Mouse (Mus musculus) limb, embryonic 14.5 days (tissue): Measurements from ENCODE around the gene Adrm1. TPM values are rescaled to one million over a fixed set of nuclear protein-coding genes. Genes with fewer than 3 reads are reported as not detected.

ENCODE experiments used
- ATAC-seq: fragments of 200-750 bp; cut with Nextera tagmentation; 2 replicates; pipeline ENCODE4 v1.8.0; 2017; ENCODE audit warnings: low read depth, moderate number of reproducible peaks, moderate TSS enrichment; ENCODE audit not compliant: low FRiP score
- DNase-seq: peaks from one replicate; pipeline ENCODE4 v3.0.0-alpha.2; 2015; ENCODE audit warnings: low spot score
- H3K27ac ChIP-seq: fragments of 300-500 bp; sonication (generic); replicated peaks from 2 replicates; pipeline ENCODE4 v1.5.1; 2014; ENCODE audit warnings: low read depth, mild to moderate bottlenecking, low read length, moderate library complexity, mixed read lengths
- H3K27me3 ChIP-seq: fragments of 300-500 bp; sonication (generic); 2 replicates; pipeline ENCODE4 v1.6.1; 2014; ENCODE audit warnings: low read length, mixed read lengths; ENCODE audit not compliant: control insufficient read depth, insufficient read depth
- H3K36me3 ChIP-seq: fragments of 300-500 bp; sonication (generic); 2 replicates; pipeline ENCODE4 v1.6.1; 2014; ENCODE audit warnings: mild to moderate bottlenecking, low read length, moderate library complexity, mixed read lengths; ENCODE audit not compliant: control insufficient read depth, insufficient read depth
- H3K4me1 ChIP-seq: fragments of 300-500 bp; sonication (generic); 2 replicates; pipeline ENCODE4 v1.6.1; 2014; ENCODE audit warnings: antibody characterized with exemption, low read length, mixed read lengths; ENCODE audit not compliant: control insufficient read depth, insufficient read depth
- H3K4me2 ChIP-seq: fragments of 300-500 bp; sonication (generic); replicated peaks from 2 replicates; pipeline ENCODE4 v1.6.1; 2014; ENCODE audit warnings: low read depth, mild to moderate bottlenecking, low read length, moderate library complexity; ENCODE audit not compliant: severe bottlenecking
- H3K4me3 ChIP-seq: fragments of 300-500 bp; sonication (generic); replicated peaks from 2 replicates; pipeline ENCODE4 v1.5.1; 2014; ENCODE audit warnings: low read length
- H3K9ac ChIP-seq: fragments of 300-500 bp; sonication (generic); 2 replicates; pipeline ENCODE4 v1.6.1; 2014; ENCODE audit warnings: mild to moderate bottlenecking, low read depth, low read length, moderate library complexity; ENCODE audit not compliant: severe bottlenecking
- H3K9me3 ChIP-seq: fragments of 300-500 bp; sonication (generic); 2 replicates; pipeline ENCODE4 v1.6.1; 2016; ENCODE audit warnings: low read length; ENCODE audit not compliant: control insufficient read depth
- POLR2A ChIP-seq: fragments of 200-500 bp; IDR thresholded peaks from 2 replicates; pipeline ENCODE4 v1.8.0; 2012; ENCODE audit warnings: inconsistent platforms, mild to moderate bottlenecking, moderate library complexity, borderline replicate concordance; ENCODE audit not compliant: insufficient read depth, insufficient read length; ENCODE audit errors: extremely low read depth
- WGBS: fragments of 180-500 bp; shearing (Covaris S2); extraction: QIAGEN DNeasy Blood & Tissue Kit; methylation state at CpG from one replicate; pipeline ENCODE4 v1.1.7; 2014; 5-methylcytosine and 5-hydroxymethylcytosine counted together
- polyA plus RNA-seq, 2 experiments: library from polyadenylated mRNA; depleted of rRNA in 1 of 2; stranded (reverse) in 1 of 2; unstranded in 1 of 2; fragments of >200 nt; fragmentation: Nextera tagmentation in 1 of 2; extraction: Ambion mirVana in 1 of 2; gene quantifications; 2 replicates each; pipeline versions ENCODE4 v1.2.1 to v1.2.3; 2012 to 2014

Gene Adrm1
- polyA plus RNA-seq, 2 experiments: 115 to 135 TPM

DNA sequence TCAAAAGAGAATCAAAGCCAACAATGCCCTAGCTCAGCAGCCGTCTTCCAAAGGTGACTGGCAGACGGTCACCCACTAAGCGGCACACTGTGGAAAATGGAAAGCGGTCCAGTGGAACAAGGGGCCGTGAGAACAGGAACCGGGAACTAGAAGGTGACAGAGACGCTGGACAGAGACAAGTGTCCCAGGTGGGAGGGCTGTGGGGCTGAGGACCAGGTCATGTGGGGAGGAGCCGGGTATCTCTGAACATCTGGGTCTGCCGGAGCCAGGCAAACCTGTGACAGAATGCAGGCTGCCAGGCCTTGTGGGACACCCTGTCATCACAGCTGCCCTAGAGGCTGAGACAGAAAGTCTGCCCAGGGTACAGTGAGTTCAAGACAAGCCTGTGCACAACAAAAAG is 33.2 kb downstream of the Adrm1 start:
- H3K4me2 ChIP-seq: no peak overlapping the region
- DNase-seq: no peak
- H3K9me3 ChIP-seq: no peaks in the 10 kb centered on the region
- no peak for ATAC-seq
- no peaks in the 10 kb centered on the region for H3K27me3 ChIP-seq
- no peak overlapping the region for H3K27ac ChIP-seq
- no peaks in the 10 kb centered on the region for H3K4me1 ChIP-seq
- WGBS: 73% methylated on average over 9 of the region's 9 CpGs
- TF ChIP-seq POLR2A: no peak
- H3K36me3 ChIP-seq: no peaks in the 10 kb centered on the region
- H3K9ac ChIP-seq: no peak overlapping the region
- no peak overlapping the region for H3K4me3 ChIP-seq

DNA sequence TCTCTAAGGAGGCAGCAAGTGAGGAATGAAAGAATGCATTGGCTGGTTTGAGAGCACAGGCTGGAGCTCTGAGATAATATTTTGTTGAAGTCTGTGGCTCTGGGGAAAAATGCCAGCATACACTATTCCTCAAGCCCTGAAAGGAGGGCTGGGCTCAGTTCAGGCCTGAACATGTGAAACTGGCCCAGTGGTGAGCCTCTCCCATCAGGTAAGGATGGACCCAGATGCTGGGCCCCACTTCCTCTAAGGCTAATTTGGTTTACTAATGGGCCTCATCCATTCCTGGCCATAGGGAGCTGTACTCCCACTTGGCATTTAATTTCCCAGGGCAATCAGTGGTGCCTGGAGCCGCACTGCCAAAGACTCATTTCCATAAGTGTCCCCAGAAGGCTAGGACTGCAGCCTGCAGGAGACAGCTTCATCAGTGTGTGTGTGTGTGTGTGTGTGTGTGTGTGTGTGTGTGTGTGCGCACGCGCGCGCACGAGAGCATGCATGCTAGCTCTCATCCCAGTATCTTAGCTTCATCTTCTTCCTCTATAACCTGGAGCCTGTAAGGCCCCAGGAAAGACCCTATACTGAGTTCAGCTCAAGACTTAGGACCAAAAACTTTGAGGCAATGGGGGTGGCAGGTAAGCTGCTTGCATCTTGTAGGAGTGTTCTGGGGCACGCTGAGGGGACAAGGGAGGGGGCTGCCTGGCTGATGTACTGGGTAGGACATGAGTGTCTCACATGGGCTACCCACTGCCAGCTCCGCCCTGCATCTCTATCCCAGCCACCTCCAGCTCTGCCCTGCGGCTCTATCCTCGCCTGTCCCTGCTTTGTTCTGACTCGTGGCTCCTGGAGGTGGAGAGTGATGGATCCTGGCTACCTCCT is 34.0 kb downstream of the Adrm1 start:
- Histone ChIP-seq H3K4me1 (no peaks in the 10 kb centered on the region), H3K36me3 (no peaks in the 10 kb centered on the region), H3K27me3 (no peaks in the 10 kb centered on the region), H3K9me3 (no peaks in the 10 kb centered on the region), H3K4me3 (no peak overlapping the region), H3K27ac (no peak overlapping the region), H3K9ac (no peak overlapping the region), H3K4me2 (no peak overlapping the region)
- TF ChIP-seq POLR2A: no peak
- DNase-seq: no peak
- no peak for ATAC-seq
- 79% methylated on average over 12 of the region's 12 CpGs for WGBS

DNA sequence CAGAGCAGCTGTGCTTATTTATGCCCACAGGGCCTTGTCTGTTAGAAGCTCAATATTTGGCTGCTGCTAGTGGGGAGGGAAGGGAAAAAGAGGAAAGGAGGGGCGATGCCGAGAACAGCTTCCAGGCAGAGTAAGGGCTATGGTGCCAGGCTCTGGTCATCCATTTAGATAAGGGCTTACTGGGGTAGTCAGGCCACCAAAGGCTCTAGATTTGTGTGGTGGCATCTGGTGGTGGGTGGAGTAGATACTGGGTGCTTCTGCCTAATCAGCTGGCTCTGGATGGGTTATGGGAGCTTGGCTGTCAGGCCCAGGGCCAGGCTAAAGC is 34.6 kb downstream of the Adrm1 start:
- Histone ChIP-seq H3K36me3 (no peaks in the 10 kb centered on the region), H3K27ac (no peak overlapping the region), H3K4me3 (no peak overlapping the region), H3K27me3 (no peaks in the 10 kb centered on the region), H3K9me3 (no peaks in the 10 kb centered on the region), H3K4me2 (no peak overlapping the region), H3K9ac (no peak overlapping the region), H3K4me1 (no peaks in the 10 kb centered on the region)
- ATAC-seq: no peak
- WGBS: 100% methylated on average over 1 of the region's 2 CpGs
- DNase-seq: no peak
- no peak for TF ChIP-seq POLR2A

DNA sequence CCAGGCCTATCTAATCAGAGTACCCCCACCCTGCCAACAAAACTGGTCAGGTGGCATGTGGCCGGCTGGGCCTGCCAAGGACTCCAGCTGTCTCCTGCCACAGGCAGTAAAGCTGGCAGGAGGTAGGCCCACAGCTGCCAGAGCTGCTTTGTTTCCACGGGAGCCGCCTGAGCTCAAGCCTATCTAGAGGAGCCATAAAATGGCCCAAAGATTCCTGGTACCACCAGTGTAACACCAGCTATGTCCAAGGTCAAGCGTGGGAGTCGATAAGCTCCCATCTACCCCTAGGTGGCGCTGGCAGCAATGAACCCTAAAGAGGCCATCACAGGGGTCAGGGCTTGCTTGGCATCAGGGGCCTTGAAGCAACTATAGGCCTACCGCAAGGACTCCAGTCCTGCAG is 36.6 kb downstream of the Adrm1 start:
- no peak for TF ChIP-seq POLR2A
- no peak overlapping the region for H3K27ac ChIP-seq
- H3K4me1 ChIP-seq: no peaks in the 10 kb centered on the region
- H3K27me3 ChIP-seq: no peaks in the 10 kb centered on the region
- H3K36me3 ChIP-seq: no peaks in the 10 kb centered on the region
- ATAC-seq: no peak
- H3K9ac ChIP-seq: no peak overlapping the region
- 62% methylated on average over 7 of the region's 7 CpGs for WGBS
- H3K4me2 ChIP-seq: no peak overlapping the region
- no peaks in the 10 kb centered on the region for H3K9me3 ChIP-seq
- peak; percentile 7 for DNase-seq
- no peak overlapping the region for H3K4me3 ChIP-seq

DNA sequence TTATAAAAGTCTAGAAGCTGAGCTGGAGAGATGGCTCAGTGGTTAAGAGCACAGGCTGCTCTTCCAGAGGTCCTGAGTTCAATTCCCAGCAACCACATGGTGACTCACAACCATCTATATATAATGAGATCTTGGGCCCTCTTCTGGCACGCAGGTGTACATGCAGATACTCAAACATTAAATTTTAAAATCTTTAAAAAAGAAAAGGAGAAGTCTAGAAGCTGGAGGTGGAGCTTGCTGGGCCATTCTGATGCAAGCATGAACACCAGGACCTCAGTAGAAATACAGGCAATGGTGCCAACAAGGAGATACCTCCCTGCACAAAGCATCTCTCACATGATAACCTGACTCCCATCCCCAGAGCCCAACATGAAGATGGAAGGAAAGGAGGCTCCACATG is 37.7 kb downstream of the Adrm1 start:
- no peak overlapping the region for H3K4me2 ChIP-seq
- TF ChIP-seq POLR2A: no peak
- 87% methylated on average over 1 of the region's 1 CpGs for WGBS
- H3K4me3 ChIP-seq: no peak overlapping the region
- H3K27ac ChIP-seq: no peak overlapping the region
- H3K4me1 ChIP-seq: no peaks in the 10 kb centered on the region
- ATAC-seq (no peak), DNase-seq (no peak)
- H3K27me3 ChIP-seq: no peaks in the 10 kb centered on the region
- H3K9ac ChIP-seq: no peak overlapping the region
- no peaks in the 10 kb centered on the region for H3K9me3 ChIP-seq
- H3K36me3 ChIP-seq: no peaks in the 10 kb centered on the region
